Mouse (Mus musculus) C2C12 (cell line): ENCODE data around the gene Acpp. TPM values are rescaled to one million over a fixed set of nuclear protein-coding genes. Genes with fewer than 3 reads are reported as not detected.

Experiments
- H3K27me3 ChIP-seq: one replicate; pipeline ENCODE4 v1.6.1; 2011; ENCODE audit not compliant: control insufficient read depth, insufficient read depth, insufficient read length
- H3K36me3 ChIP-seq: one replicate; pipeline ENCODE4 v1.6.1; 2011; ENCODE audit not compliant: control insufficient read depth, insufficient read depth
- H3K4me3 ChIP-seq: one replicate; pipeline ENCODE4 v1.5.1; 2011; ENCODE audit warnings: mild to moderate bottlenecking, control low read depth; ENCODE audit not compliant: poor library complexity, insufficient read depth, severe bottlenecking
- H3K79me2 ChIP-seq: one replicate; pipeline ENCODE4 v1.6.1; 2011; ENCODE audit not compliant: control insufficient read depth, insufficient read depth
- H3K79me3 ChIP-seq: one replicate; pipeline ENCODE4 v1.6.1; 2011; ENCODE audit warnings: low read depth, control low read depth
- H3ac ChIP-seq: one replicate; pipeline ENCODE3; 2011; ENCODE audit warnings: low read depth; ENCODE audit not compliant: control insufficient read depth, insufficient read length
- CEBPB ChIP-seq: IDR thresholded peaks from one replicate; pipeline ENCODE4 v1.6.1; 2011; ENCODE audit warnings: low read depth, mild to moderate bottlenecking, control low read depth, moderate library complexity
- CTCF ChIP-seq: IDR thresholded peaks from one replicate; pipeline ENCODE4 v1.5.1; 2011; ENCODE audit not compliant: control insufficient read depth, insufficient read depth, insufficient read length
- FOSL1 ChIP-seq: IDR thresholded peaks from one replicate; pipeline ENCODE4 v1.8.0; 2011; ENCODE audit warnings: mild to moderate bottlenecking, low read length; ENCODE audit not compliant: poor library complexity, insufficient read depth, severe bottlenecking
- MAX ChIP-seq: IDR thresholded peaks from one replicate; pipeline ENCODE4 v1.6.1; 2011; ENCODE audit warnings: mild to moderate bottlenecking, control low read depth
- MYOD1 ChIP-seq: IDR thresholded peaks from one replicate; pipeline ENCODE4 v1.6.1; 2011; ENCODE audit warnings: low read depth; ENCODE audit not compliant: control insufficient read depth, insufficient read length
- MYOG ChIP-seq: IDR thresholded peaks from one replicate; pipeline ENCODE4 v1.6.1; 2011; ENCODE audit not compliant: control insufficient read depth, insufficient read length; ENCODE audit errors: extremely low read depth
- USF1 ChIP-seq: IDR thresholded peaks from one replicate; pipeline ENCODE4 v1.6.1; 2011; ENCODE audit warnings: low read depth, mild to moderate bottlenecking, control low read depth, moderate library complexity
- polyA plus RNA-seq: library from polyadenylated mRNA; unstranded; fragments of >200 nt; fragmentation: generic; extraction: Trizol; gene quantifications from one replicate; pipeline ENCODE4 v1.2.1, GENCODE M21; 2012; ENCODE audit warnings: missing spikeins

Gene Acpp
- polyA plus RNA-seq, 1 experiment: 0.04 TPM

DNA sequence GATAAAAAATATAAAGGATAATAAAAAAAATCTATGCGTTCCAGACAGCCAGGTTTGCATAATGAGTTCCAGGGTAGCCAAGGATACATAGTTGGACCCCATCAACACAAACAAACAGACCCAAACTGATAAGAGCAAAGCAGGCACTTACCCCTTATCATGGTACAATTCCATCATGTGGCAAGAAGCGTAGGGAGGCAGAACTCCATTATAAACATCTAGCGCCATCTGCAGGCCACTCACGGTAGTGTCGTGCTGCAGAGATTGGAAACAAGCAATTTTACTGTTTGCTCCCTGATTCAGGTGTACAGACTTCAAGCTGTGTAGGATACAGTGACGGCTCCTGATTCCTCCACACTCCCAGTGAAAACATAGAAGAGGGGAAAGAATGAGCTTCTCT, 30.8 kb downstream of the Acpp start:
- Histone ChIP-seq H3K79me3 (no peaks in the 10 kb centered on the region), H3K79me2 (no peaks in the 10 kb centered on the region), H3ac (no peak overlapping the region), H3K4me3 (no peak overlapping the region), H3K36me3 (no peaks in the 10 kb centered on the region), H3K27me3 (no peaks in the 10 kb centered on the region)
- TF ChIP-seq MAX: no peak
- no peak for TF ChIP-seq FOSL1
- no peak for TF ChIP-seq MYOD1
- peak; percentile 78 for TF ChIP-seq CTCF
- TF ChIP-seq CEBPB: no peak

DNA sequence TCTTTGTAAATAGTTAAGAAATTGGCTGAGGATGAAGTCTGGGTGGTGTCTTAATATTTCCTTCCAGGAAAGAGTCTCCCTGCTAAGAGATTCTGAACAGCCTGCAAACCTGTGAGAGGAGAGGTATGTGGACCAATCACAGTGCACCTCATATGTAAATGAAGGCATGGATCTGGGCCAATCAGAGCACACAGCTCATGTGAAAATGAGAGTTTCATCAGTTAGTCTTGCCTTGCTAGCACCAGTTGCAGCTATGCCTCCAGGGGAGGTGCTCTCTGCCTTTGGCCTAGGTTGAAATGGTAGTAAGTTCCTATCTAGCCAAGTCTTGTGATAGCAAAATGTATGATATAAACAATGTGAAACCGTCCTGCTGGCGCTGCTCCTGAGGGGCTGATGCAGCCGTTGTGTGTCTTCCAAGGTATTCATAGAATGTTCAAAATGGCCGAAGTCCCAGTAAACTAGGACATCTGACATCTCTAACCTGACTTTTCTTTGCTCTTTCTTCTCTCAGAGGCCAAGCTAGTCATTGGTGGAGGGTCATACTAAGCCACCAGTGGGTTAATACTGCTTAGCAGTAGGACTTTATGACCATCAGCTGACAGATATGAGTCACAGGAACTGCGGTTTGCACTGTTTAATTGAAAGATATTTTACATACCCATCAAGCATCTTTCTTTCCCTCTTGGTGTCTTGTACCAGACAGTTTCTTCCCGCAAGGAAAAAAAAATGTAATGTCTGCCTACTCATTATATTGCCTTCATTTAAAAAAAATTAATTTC, 32.0 kb downstream of the Acpp start:
- Histone ChIP-seq H3ac (no peak overlapping the region), H3K79me3 (no peaks in the 10 kb centered on the region), H3K36me3 (no peaks in the 10 kb centered on the region), H3K27me3 (no peaks in the 10 kb centered on the region), H3K79me2 (no peaks in the 10 kb centered on the region), H3K4me3 (no peak overlapping the region)
- TF ChIP-seq CTCF (no peak), MAX (no peak), USF1 (peak; percentile 71)

DNA sequence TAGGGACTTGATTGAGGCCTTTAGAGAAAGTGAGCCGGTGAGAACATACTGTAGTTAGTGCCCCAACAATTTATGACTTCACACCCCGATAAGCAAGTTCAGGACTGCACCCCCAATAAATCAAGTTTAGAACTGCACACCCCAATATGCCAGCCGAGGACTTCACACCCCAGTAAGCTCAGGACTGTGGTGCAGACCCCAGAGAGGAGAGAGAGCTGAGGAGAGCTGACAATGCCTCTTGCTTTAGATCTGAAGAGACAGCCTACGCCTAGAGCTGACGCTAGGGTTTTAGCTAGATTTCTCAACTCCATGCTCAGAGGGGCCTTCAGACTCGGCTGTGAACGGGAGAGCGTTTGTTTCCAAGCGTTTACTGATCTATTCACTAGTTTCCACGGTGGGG, 32.7 kb downstream of the Acpp start:
- H3ac ChIP-seq: no peak overlapping the region
- no peaks in the 10 kb centered on the region for H3K79me3 ChIP-seq
- no peaks in the 10 kb centered on the region for H3K36me3 ChIP-seq
- H3K27me3 ChIP-seq: no peaks in the 10 kb centered on the region
- TF ChIP-seq USF1 (no peak), CTCF (no peak), MYOD1 (no peak), MYOG (no peak), CEBPB (no peak), FOSL1 (no peak), MAX (no peak)
- H3K4me3 ChIP-seq: no peak overlapping the region
- no peaks in the 10 kb centered on the region for H3K79me2 ChIP-seq

DNA sequence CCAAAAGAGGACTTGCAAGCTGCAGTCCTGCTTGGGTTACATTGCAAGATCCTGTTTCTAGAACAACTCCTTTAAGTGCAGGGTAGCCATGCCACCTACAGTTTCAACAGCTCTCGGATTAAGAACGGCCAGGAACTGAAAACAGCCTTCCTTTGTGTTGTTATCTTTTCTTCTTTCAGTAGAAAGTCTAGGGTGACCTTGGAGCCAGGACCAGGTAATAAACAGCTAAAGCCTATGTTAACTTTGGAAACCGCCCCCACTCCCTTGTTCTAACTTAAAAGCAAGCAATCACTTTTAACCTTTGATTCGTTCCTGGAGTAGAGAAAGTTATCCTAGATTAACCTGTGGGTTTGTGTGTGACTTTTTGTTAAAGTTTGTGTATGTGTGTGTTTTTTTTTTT, 33.2 kb downstream of the Acpp start:
- no peak overlapping the region for H3ac ChIP-seq
- no peaks in the 10 kb centered on the region for H3K79me3 ChIP-seq
- H3K27me3 ChIP-seq: no peaks in the 10 kb centered on the region
- H3K36me3 ChIP-seq: no peaks in the 10 kb centered on the region
- no peak overlapping the region for H3K4me3 ChIP-seq
- H3K79me2 ChIP-seq: no peaks in the 10 kb centered on the region
- TF ChIP-seq MAX (no peak), FOSL1 (no peak), USF1 (no peak), MYOG (no peak), CTCF (no peak), MYOD1 (no peak), CEBPB (no peak)

DNA sequence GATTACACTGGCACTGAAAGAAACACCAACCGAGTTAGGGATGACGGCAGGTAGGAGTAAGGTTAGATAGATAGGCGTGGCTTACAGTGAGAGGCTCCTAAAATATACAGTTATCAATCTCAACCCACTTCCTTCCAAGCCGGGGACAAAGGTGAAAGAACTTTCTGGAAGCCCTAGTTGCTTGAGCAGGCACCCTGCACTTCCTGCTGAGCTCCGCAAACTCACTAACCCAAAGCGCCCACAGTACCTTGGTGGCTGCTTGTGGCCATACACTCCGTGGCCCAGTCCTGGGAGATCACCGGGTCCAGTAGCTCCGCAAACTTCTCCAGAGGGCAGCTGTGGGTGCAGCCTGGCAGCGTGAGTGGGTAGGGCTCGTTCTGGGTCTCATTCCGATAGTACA, 37.0 kb downstream of the Acpp start:
- no peaks in the 10 kb centered on the region for H3K79me2 ChIP-seq
- H3K79me3 ChIP-seq: no peaks in the 10 kb centered on the region
- no peaks in the 10 kb centered on the region for H3K27me3 ChIP-seq
- H3K36me3 ChIP-seq: no peaks in the 10 kb centered on the region
- no peak overlapping the region for H3ac ChIP-seq
- TF ChIP-seq CEBPB (no peak), CTCF (no peak), MYOD1 (no peak), FOSL1 (no peak), USF1 (no peak), MYOG (no peak), MAX (no peak)
- H3K4me3 ChIP-seq: no peak overlapping the region

DNA sequence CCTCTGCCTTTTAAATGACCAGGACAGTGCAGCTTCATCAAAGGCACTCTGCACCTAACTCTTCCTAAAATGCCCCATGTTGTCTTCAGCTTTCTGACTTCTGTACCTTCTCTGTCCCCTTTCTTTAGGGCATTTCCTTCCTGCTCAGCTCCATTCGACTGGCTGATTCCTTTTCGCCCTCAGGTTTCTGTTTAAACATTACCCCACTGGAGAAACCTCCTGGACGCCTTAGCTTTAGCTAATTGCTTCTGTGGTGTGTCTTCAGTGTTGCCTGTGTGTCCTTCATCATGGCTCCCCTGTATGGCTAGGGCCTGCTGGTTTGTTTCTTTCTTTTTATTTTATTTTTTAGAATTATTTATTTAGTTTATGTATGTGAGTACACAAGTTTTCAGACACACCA, 40.5 kb downstream of the Acpp start:
- no peak for TF ChIP-seq FOSL1
- no peak for TF ChIP-seq CEBPB
- no peak for TF ChIP-seq USF1
- TF ChIP-seq MYOD1: no peak
- no peak for TF ChIP-seq MYOG
- TF ChIP-seq CTCF: no peak
- TF ChIP-seq MAX: no peak
- H3K79me2 ChIP-seq: no peaks in the 10 kb centered on the region
- H3K36me3 ChIP-seq: no peaks in the 10 kb centered on the region
- no peak overlapping the region for H3ac ChIP-seq
- no peak overlapping the region for H3K4me3 ChIP-seq
- H3K27me3 ChIP-seq: no peaks in the 10 kb centered on the region
- H3K79me3 ChIP-seq: no peaks in the 10 kb centered on the region
